Mouse (Mus musculus): Measurements from ENCODE around the gene Gm8890.
"Not testable (repeated sequence)": the region's sequence is repeated elsewhere in the genome, so short reads cannot be mapped to it uniquely, and the experiment has no call there.

The Gm8890 gene

DNA sequence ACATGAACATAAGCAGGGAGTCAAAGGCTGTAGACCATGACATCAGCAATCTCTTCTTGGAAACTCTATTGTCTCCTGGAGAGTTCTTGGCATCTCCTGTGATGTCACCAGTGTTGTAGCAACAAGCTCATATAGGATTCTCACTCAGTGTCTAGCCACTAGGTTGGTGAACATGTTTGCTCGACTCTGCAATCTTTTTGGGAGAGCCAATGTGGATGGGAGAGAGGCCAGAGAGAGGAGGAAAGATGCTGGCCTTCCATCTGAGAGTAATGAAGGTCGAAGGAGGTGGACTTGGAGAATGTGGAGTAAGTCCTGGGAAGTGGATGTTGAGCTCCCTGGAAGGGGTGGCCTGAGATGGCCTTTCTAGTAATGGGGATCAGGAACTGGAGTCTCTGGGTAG, at the start of gene Gm8890:
TSS of gene Gm8890 (plus strand) at position 301 of the 400 bp plus-strand sequence.
- DNase-seq (ENCODE audit: low read depth, low spot score): not testable (repeated sequence)

DNA sequence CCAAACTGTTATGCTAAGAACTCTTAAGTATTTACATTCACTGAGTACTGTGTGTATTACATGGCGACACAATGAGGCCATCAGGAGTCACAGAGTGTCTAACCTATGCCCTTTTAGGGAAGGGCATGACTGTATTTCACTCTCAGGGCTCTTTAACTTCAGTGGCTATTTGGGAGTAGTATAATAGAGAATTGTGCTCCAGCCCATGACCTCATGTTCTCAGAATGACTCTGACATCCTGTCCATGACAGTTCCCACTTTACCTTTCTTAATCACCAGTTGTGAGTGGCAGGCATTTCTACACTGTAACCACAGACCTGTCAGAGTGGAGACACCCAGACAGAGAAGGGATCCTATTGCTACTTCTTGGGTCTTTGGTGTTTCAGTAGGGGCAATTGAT, 388 bp downstream of the Gm8890 start:
- DNase-seq (ENCODE audit: low read depth, low spot score): not testable (repeated sequence)
